Mouse (Mus musculus) macrophage (primary cell): ENCODE data around the gene Emilin2. TPM values are rescaled to one million over a fixed set of nuclear protein-coding genes. Genes with fewer than 3 reads are reported as not detected.

Experiments
- H3K27ac ChIP-seq: fragments of 350-480 bp; formaldehyde crosslinking; 2 replicates; pipeline ENCODE4 v1.9.0; 2021
- H3K36me3 ChIP-seq: fragments of 350-480 bp; formaldehyde crosslinking; 2 replicates; pipeline ENCODE4 v1.9.0; 2021; ENCODE audit errors: inconsistent target
- H3K4me3 ChIP-seq: fragments of 350-480 bp; formaldehyde crosslinking; 2 replicates; pipeline ENCODE4 v1.9.0; 2021; ENCODE audit errors: inconsistent target
- H3K79me2 ChIP-seq: fragments of 350-480 bp; formaldehyde crosslinking; 2 replicates; pipeline ENCODE4 v1.9.0; 2021; ENCODE audit errors: inconsistent target
- whole genome bisulfite sequencing: methylation state at CpG from one replicate; pipeline ENCODE4 v1.1.7; 2026; ENCODE audit warnings: inconsistent platforms; ENCODE audit not compliant: missing documents; 5-methylcytosine and 5-hydroxymethylcytosine counted together
- polyA plus RNA-seq: library from polyadenylated mRNA; stranded (reverse); fragments of 250-400 nt; gene quantifications from 3 replicates; pipeline ENCODE4 v1.2.4, GENCODE M21; 2018; ENCODE audit warnings: inconsistent platforms

Emilin2 gene
- polyA plus RNA-seq, 1 experiment from 2014 or later: 106 TPM

DNA sequence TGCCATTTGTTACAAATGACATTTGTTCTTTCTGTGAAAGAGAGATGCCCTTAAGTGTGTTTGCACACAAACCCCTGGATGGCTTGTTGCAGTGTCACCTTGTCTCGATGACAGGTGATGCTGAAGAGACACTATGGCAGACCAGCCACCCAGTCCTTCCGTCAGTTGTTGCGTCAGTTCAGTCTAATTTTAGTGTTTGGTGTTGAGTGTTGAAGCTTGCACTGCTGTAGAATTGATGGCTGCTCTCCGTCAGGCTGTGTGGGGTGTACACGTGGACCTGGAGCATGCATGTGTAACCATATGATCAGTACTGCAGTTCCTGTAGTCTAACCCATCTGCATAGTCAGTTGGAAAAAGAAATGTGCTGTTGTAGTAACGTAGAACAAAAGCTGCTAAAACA, 62.8 kb downstream of the Emilin2 start:
- no peak overlapping the region for H3K27ac ChIP-seq
- H3K4me3 ChIP-seq: no peak overlapping the region
- H3K79me2 ChIP-seq: no peaks in the 10 kb centered on the region
- WGBS: 85% methylated on average over 6 of the region's 6 CpGs
- H3K36me3 ChIP-seq: peaks cover 43% of the 10 kb centered on the region

DNA sequence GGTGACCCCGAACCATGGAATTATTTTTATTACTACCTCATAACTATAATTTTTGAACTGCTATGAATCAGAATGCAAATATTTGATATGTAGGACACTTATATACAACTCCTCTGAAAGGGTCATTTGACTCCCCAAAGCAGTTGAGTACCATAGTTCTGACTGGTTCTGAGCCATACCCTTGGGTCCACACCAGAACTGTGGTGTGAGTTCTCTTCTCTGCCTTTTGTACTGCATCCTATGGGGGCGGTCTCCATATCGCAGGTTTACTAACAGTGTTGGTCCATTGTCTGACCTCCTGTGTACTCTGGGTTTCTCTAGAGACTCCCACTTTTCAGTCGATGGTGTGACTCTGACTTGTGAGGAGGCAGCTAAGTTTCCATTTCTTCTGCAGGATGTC, 65.8 kb downstream of the Emilin2 start:
- Histone ChIP-seq H3K36me3 (peaks cover 71% of the 10 kb centered on the region), H3K27ac (no peak overlapping the region), H3K79me2 (no peaks in the 10 kb centered on the region), H3K4me3 (no peak overlapping the region)
- WGBS: 93% methylated on average over 4 of the region's 4 CpGs

DNA sequence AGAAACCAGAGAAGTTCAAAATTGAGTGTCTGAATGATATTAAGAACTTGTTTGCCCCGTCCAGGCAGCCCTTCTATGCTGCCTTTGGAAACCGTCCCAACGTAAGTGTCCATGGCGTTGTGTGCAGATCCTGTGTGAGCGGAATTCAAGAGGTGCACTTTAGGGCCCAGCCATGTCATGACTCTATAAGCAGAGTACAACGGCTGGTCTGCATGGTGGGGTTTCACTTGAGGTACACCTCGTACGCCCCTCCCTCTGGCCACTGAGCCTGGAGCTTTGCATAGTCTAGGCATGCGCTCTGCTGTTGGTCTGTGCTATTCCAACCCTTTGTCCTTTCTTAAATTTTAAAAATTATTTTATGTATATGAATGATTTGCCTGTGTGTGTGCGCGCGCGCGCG, 66.6 kb downstream of the Emilin2 start:
- WGBS: 97% methylated on average over 15 of the region's 15 CpGs

DNA sequence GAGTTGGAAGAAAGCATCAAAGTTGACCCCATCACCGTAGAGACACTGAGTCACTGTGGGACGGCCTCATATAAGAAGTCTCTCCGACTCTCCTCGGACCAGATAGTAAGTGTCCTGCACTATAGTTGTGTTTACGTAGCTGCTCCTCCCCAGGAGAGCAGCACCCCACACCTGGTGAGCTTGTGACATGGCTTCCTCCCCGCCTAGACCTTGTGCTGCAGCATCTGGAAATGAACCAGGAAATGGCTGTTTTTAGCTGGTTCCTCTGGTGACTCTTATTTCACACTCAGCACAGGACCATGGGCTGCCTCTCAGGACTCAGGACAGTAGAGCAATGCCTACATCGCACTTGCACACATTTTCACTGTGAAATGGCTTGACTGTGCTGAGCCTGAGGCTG, 69.1 kb downstream of the Emilin2 start:
- no peak overlapping the region for H3K27ac ChIP-seq
- WGBS: 96% methylated on average over 6 of the region's 7 CpGs
- H3K36me3 ChIP-seq: peaks cover 97% of the 10 kb centered on the region
- H3K4me3 ChIP-seq: no peak overlapping the region
- H3K79me2 ChIP-seq: no peaks in the 10 kb centered on the region

More for the DNA sequence above, 66.6 kb downstream of the Emilin2 start:
- no peak overlapping the region for H3K27ac ChIP-seq
- H3K36me3 ChIP-seq: peaks cover 80% of the 10 kb centered on the region
- H3K4me3 ChIP-seq: no peak overlapping the region
- no peaks in the 10 kb centered on the region for H3K79me2 ChIP-seq

DNA sequence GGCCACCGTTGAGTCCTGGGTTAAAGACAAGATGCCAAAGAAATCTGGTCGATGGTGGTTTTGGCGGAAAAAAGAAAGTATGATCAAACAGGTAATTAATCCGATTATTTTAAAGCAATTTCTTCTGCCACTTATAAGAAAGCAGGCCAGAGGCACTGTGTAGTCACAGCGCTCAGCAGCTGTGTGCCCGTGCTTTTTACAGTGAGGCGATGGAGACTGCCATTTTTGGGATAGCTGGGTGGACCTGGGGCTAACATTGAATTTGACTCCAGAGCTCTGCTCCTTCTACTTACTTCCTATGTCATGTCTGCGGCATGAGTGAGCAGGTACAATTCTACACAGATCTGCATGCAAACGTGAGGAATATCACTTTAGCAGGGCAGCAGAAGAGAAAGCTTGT, 71.0 kb downstream of the Emilin2 start:
- no peak overlapping the region for H3K27ac ChIP-seq
- WGBS: 95% methylated on average over 9 of the region's 9 CpGs
- no peaks in the 10 kb centered on the region for H3K79me2 ChIP-seq
- H3K36me3 ChIP-seq: peaks cover 96% of the 10 kb centered on the region
- no peak overlapping the region for H3K4me3 ChIP-seq

DNA sequence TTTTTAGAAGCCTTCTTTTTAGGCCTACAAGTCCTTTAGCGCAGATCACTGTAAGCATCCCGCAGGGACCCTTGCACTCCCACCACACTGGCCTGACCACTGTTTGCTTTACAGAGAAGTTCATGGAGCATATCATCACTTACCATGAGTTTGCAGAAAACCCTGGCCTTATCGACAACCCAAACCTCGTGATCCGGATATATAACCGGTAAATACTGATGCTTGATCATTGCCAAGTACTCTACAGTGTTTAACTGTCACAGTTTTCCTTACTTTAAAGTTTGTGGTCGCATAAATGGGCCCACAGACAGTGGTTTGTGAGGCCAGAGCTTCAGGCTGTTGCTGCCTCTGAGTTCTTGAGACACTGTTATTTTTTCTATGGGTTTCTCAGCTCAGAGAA, 73.3 kb downstream of the Emilin2 start:
- Histone ChIP-seq H3K79me2 (no peaks in the 10 kb centered on the region), H3K36me3 (peaks cover 93% of the 10 kb centered on the region), H3K4me3 (no peak overlapping the region), H3K27ac (no peak overlapping the region)
- 96% methylated on average over 7 of the region's 7 CpGs for WGBS

DNA sequence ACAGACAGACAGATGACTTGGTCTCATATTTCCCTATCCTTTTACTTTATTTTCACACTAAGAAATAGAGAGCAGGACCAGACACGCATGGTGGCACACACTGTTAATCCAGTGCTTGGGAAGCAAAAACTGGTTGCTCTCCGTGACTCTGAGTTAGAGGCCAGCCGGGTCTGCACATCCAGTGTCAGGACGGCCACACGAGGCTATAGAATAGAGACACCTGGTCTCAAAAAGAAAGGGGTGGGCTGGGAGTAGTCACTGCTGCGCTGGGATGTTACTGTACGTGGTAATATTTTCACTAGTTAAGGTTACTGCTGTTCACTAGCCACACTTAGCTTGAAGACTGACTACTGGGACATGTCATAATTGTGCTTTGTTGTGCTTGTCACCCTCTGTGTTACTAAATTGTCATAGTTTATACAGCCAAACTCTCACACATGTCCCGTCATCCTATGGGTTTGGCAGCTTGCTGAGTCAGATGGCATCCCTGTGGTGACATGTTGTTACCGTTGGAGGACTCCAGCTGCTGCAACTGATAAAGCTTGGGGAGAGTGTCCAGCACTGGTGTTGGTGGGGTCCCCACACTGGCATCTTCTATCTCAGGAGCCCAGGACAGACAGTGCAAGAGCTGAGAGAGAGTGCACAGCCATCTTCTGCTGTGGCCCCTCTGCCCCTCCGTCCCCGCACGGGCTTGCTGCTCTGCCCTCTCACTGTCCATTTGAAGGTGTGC, 76.4 kb downstream of the Emilin2 start:
- WGBS: 96% methylated on average over 12 of the region's 12 CpGs
- no peak overlapping the region for H3K27ac ChIP-seq

DNA sequence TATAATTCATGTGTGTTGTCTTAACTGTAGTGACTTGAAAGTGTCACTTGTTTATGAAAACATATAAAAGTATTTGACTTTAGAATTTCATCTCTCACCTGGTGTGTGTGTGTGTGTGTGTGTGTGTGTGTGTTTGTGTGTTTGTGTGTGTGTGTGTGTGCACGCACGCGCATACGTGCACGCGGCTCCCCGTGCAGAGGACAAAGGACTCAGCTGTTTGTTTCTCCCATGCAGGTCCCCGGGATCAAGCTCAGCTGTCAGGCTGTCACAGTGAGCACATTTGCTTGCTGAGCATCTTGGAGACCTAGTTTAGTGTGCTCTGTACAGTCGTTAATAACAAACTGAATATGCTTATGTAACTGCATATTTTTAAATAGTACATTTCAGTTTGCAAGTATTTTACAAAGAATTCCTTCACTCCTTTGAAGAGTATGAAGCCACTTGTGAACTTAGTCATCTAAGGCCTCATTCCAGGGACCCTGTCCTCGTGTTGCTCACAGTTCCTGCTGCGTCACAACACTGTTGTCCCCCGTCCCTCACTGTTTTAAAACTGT, 77.7 kb downstream of the Emilin2 start:
- Histone ChIP-seq H3K36me3 (peaks cover 90% of the 10 kb centered on the region), H3K79me2 (no peaks in the 10 kb centered on the region), H3K27ac (no peak overlapping the region), H3K4me3 (no peak overlapping the region)
- 93% methylated on average over 12 of the region's 12 CpGs for WGBS

More for the DNA sequence above, 76.4 kb downstream of the Emilin2 start:
- Histone ChIP-seq H3K36me3 (peaks cover 92% of the 10 kb centered on the region), H3K4me3 (no peak overlapping the region), H3K79me2 (no peaks in the 10 kb centered on the region)

DNA sequence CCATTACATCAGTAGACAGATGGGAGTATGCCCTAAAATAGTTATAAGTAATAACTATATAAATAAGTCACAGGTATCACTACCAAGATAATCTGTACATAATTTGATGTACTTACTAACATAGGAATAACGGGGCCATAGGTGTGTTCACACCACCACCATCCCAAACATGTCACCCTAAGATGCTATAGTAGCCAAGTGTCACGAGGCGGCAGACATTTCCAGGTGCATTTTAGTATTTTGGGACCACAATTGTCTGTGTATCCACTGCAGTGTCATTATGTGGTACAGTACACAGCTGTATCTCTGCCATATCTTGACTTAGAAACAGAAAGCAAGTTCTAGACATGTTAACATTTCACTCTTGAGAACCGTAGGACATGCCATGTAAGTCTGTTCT, 78.6 kb downstream of the Emilin2 start:
- peaks cover 86% of the 10 kb centered on the region for H3K36me3 ChIP-seq
- no peaks in the 10 kb centered on the region for H3K79me2 ChIP-seq
- 98% methylated on average over 4 of the region's 4 CpGs for WGBS
- no peak overlapping the region for H3K4me3 ChIP-seq
- H3K27ac ChIP-seq: no peak overlapping the region

DNA sequence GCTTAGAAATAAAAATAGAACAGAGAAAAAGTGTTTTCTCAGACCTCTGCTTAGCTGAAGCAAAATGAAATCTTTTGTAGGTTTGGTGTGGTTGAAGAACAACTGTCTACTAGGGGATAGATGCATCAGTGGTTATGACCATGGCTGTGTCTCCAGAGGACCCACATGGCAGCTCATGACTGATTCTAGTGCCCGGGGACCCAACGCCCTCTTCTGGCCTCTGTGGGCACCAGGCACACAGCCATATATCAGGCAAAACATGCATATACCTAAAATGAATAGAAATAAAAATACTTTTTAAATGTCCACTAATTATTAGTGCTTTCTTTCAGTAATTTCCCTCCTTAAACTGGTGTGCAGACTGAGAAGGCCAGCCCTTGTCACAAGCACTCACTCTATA, 79.8 kb downstream of the Emilin2 start:
- no peak overlapping the region for H3K27ac ChIP-seq
- WGBS: 77% methylated on average over 2 of the region's 2 CpGs
- H3K36me3 ChIP-seq: peaks cover 82% of the 10 kb centered on the region
- H3K4me3 ChIP-seq: no peak overlapping the region
- peaks cover 7% of the 10 kb centered on the region; the same call in 1 of the 2 replicates for H3K79me2 ChIP-seq

DNA sequence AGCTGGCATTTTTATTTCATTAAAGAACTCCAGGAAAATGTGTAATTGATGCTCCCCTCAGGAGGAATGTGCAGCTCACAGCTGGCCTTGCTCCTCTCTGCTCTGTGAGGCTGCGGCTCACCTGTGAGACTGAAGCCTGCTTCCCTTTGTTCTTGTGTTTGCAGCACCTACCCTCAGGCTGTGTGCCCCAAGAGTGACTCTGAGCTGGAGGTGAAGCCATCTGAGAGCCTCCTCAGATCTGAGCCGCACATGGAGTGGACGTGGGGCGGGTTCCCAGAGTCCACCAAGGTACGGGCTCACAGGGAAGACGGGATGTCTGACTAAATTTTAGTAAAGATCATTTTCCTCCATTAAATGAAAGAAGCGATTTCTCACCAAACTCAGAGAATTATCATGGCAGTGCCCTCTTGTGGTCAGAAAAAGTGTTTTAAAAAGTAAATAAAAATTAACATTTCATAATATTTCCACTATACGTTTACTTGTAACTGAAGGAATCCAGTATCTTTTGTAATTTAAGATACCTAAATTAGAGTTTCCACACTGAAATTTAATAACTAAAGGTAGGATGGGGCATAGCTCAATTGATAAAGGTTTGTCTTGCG, 81.6 kb downstream of the Emilin2 start:
- Histone ChIP-seq H3K27ac (no peak overlapping the region), H3K36me3 (peaks cover 69% of the 10 kb centered on the region)
- WGBS: 74% methylated on average over 9 of the region's 9 CpGs

DNA sequence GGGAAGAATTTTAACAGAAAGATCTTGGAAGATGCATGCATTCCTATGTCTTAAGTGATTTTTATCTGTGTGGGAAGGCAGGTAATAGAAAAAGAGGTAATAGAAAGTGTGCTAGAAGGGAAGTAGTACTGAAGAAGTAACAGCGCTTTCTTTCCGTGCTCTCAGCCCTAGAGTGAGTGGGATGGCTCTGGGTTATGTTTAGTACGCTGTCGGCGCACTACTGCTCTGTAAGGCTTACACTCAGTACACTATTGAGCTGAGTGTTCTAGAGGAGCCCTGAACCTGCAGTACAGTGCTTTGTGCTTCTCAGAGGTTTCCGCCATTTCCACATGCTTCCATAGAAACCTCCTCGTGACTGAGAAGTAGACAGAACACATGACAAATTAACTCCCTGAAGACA, 83.1 kb downstream of the Emilin2 start:
- H3K27ac ChIP-seq: no peak overlapping the region
- peaks cover 62% of the 10 kb centered on the region for H3K36me3 ChIP-seq
- H3K79me2 ChIP-seq: peaks cover 26% of the 10 kb centered on the region; the same call in 1 of the 2 replicates

More for the DNA sequence above, 81.6 kb downstream of the Emilin2 start:
- peaks cover 11% of the 10 kb centered on the region; the same call in 1 of the 2 replicates for H3K79me2 ChIP-seq
- H3K4me3 ChIP-seq: no peak overlapping the region

DNA sequence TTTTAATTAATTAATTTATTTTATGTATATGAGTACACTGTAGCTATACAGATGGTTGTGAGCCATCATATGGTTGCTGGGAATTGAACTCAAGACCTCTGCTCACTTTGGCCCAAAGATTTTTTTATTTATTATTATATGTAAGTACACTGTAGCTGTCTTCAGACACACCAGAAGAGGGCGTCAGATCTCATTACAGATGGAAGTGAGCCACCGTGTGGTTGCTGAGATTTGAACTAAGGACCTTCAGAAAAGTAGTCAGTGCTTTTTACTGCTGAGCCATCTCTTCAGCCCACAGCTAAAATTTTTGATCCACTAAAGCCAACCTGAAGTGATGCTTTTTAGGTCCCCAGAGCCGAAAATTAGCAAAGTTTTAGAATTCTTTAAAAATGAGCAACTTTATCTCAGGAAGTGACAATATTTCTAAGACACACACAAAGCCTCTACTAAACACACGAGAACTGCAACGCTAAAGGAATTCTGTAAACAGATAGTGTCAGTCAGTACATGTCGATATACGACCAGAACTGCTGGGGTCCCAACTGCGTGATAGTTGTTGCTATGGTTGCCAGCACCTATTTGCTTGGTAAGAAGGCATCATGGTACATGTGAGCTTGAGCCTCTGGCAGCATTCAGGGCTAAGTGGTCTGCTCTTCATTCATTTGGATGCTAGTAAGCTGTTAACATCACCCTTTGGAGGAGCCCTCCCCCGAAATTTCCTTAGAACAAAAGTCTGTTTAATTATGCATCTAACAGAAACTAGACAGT, 84.5 kb downstream of the Emilin2 start:
- peaks cover 48% of the 10 kb centered on the region for H3K36me3 ChIP-seq
- H3K27ac ChIP-seq: no peak overlapping the region
- H3K4me3 ChIP-seq: no peak overlapping the region
- H3K79me2 ChIP-seq: peaks cover 40% of the 10 kb centered on the region; the same call in 1 of the 2 replicates
- WGBS: 96% methylated on average over 9 of the region's 9 CpGs

More for the DNA sequence above, 83.1 kb downstream of the Emilin2 start:
- 85% methylated on average over 7 of the region's 7 CpGs for WGBS
- no peak overlapping the region for H3K4me3 ChIP-seq

DNA sequence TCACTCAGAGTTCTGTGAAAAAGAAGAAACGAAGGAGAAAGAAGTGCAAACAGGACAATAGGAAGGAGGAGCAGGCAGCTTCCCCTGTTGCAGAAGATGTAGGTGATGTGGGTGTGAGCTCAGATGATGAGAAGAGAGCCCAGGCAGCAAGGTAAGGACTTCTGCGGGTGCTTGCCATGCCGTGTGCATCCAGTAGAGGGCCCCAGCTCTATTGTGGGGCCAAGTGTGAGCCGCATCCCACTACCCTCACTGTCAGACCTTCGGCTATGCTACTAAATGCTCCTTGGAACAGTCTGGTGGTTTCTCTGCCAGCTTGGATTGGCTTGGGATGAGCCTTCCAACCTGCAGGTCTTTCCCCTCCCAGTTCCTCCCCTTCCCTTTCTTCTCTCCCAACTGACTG, 86.7 kb downstream of the Emilin2 start:
- WGBS: 78% methylated on average over 5 of the region's 5 CpGs
- H3K4me3 ChIP-seq: no peak overlapping the region
- H3K27ac ChIP-seq: no peak overlapping the region
- H3K36me3 ChIP-seq: peaks cover 30% of the 10 kb centered on the region; the same call in 1 of the 2 replicates
- peaks cover 60% of the 10 kb centered on the region; the same call in 1 of the 2 replicates for H3K79me2 ChIP-seq
